Mouse (Mus musculus) forebrain, postnatal 0 days (tissue): ENCODE measurements around the gene Tprg. TPM values are rescaled to one million over a fixed set of nuclear protein-coding genes. Genes with fewer than 3 reads are reported as not detected.

Experiments
- ATAC-seq: fragments of 200-750 bp; cut with Nextera tagmentation; 2 replicates; pipeline ENCODE4 v1.8.0; 2017; ENCODE audit warnings: mild to moderate bottlenecking, moderate library complexity
- DNase-seq: peaks from one replicate; pipeline ENCODE4 v3.0.0-alpha.2; 2015
- H3K27ac ChIP-seq: fragments of 300-500 bp; sonication (generic); 2 replicates; pipeline ENCODE4 v1.5.1; 2014; ENCODE audit warnings: low read depth, mild to moderate bottlenecking, antibody characterized with exemption, low read length, moderate library complexity, mixed read lengths
- H3K27me3 ChIP-seq: fragments of 300-500 bp; sonication (generic); 2 replicates; pipeline ENCODE4 v1.6.1; 2014; ENCODE audit warnings: mild to moderate bottlenecking, low read length, mixed read lengths; ENCODE audit not compliant: insufficient read depth
- H3K36me3 ChIP-seq: fragments of 300-500 bp; sonication (generic); 2 replicates; pipeline ENCODE4 v1.6.1; 2014; ENCODE audit warnings: mild to moderate bottlenecking, moderate library complexity; ENCODE audit not compliant: insufficient read depth
- H3K4me1 ChIP-seq: fragments of 300-500 bp; sonication (generic); 2 replicates; pipeline ENCODE4 v1.6.1; 2014; ENCODE audit warnings: antibody characterized with exemption; ENCODE audit not compliant: insufficient read depth
- H3K4me2 ChIP-seq: fragments of 300-500 bp; sonication (generic); 2 replicates; pipeline ENCODE4 v1.6.1; 2014; ENCODE audit warnings: low read depth, mild to moderate bottlenecking, moderate library complexity
- H3K4me3 ChIP-seq: fragments of 300-500 bp; sonication (generic); 2 replicates; pipeline ENCODE4 v1.5.1; 2014; ENCODE audit warnings: low read depth, low read length, mixed read lengths
- H3K9ac ChIP-seq: fragments of 300-500 bp; sonication (generic); 2 replicates; pipeline ENCODE4 v1.6.1; 2014; ENCODE audit warnings: mild to moderate bottlenecking
- H3K9me3 ChIP-seq: fragments of 300-500 bp; sonication (generic); 2 replicates; pipeline ENCODE4 v1.6.1; 2016; ENCODE audit warnings: low read length
- CTCF ChIP-seq: sonication (generic); IDR thresholded peaks from 2 replicates; pipeline ENCODE4 v1.5.1; 2016; ENCODE audit warnings: antibody characterized with exemption, control low read depth, low read depth
- WGBS: fragments of 180-500 bp; shearing (Covaris S2); extraction: QIAGEN DNeasy Blood & Tissue Kit; methylation state at CpG from one replicate; pipeline ENCODE4 v1.1.7; 2014; 5-methylcytosine and 5-hydroxymethylcytosine counted together
- polyA plus RNA-seq: library from polyadenylated mRNA; unstranded; fragments of >200 nt; fragmentation: Nextera tagmentation; extraction: Ambion mirVana; gene quantifications from 2 replicates; pipeline ENCODE4 v1.2.1, GENCODE M21; 2015
- total RNA-seq: library from RNA; depleted of rRNA; stranded (reverse); fragments of >200 nt; gene quantifications from 2 replicates; pipeline ENCODE4 v1.2.3, GENCODE M21; 2014

The Tprg gene
- total and polyA plus RNA-seq, 2 experiments from 2014 or later, result not detected

- no peak overlapping the region for H3K9ac ChIP-seq
- peak; percentile 27 for DNase-seq
Measured at GRCm38 (mm10) chr16:25407204-25407886, 120.7 kb downstream of the Tprg start.

DNA sequence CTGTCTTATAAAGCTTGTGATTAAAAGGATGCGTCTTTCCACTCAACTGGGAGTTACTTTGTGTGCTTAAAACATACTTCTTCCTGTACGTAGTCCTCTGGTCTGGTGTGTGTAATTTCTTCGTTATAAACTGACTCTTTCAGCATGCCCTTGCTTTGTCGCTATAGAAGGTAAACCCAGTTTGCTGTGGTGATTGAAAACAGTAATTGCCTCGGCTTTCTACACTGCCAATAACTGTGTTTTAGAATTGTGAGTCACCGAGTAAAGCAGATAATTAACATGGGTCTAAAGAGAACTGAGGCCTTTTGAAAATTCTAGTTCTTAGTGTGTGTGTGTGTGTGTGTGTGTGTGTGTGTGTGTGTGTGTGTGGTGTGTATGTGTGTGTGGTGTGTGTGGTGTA lies 121.4 kb downstream of the Tprg start:
- Histone ChIP-seq H3K4me3 (no peak overlapping the region), H3K9me3 (no peaks in the 10 kb centered on the region), H3K27ac (no peak overlapping the region), H3K27me3 (no peaks in the 10 kb centered on the region), H3K36me3 (no peaks in the 10 kb centered on the region), H3K4me2 (no peak overlapping the region), H3K9ac (no peak overlapping the region), H3K4me1 (no peaks in the 10 kb centered on the region)
- no peak for TF ChIP-seq CTCF
- 30% methylated on average over 6 of the region's 6 CpGs for WGBS
- ATAC-seq, result peak; percentile 38; the same call in 1 of the 2 replicates
- DNase-seq, result no peak

More at GRCm38 (mm10) chr16:25407204-25407886, 120.7 kb downstream of the Tprg start:
- no peak overlapping the region for H3K4me3 ChIP-seq
- ATAC-seq, result peak; percentile 47; the same call in 1 of the 2 replicates
- TF ChIP-seq CTCF, result no peak
- H3K4me2 ChIP-seq, result no peak overlapping the region
- H3K27ac ChIP-seq, result no peak overlapping the region
- no peaks in the 10 kb centered on the region for H3K36me3 ChIP-seq
- H3K4me1 ChIP-seq, result no peaks in the 10 kb centered on the region
- no peaks in the 10 kb centered on the region for H3K9me3 ChIP-seq
- WGBS, result 9% methylated on average over 8 of the region's 8 CpGs
- no peaks in the 10 kb centered on the region for H3K27me3 ChIP-seq

DNA sequence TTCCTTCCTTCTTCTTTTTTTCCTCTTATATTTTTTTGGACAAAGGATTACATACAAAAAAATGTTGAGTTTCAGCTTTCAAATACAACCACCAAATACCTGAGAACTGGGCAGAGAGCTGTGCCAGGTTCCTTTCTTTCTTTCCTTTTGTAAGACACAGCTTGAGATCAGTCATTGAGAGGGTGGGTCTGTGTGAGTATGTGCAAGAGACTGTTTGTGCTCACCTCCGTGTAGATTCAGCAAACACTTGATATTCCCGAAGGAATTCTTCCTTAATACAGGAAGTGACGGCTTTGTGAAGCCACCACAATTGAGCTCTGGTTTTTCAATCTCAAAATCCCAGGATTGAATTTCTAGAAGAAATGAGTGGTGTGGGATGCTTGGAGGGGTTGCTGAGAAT lies 124.7 kb downstream of the Tprg start:
- no peak overlapping the region for H3K9ac ChIP-seq
- H3K36me3 ChIP-seq, result no peaks in the 10 kb centered on the region
- H3K9me3 ChIP-seq, result no peaks in the 10 kb centered on the region
- no peak overlapping the region for H3K4me2 ChIP-seq
- no peak for ATAC-seq
- no peak overlapping the region for H3K27ac ChIP-seq
- WGBS, result 68% methylated on average over 3 of the region's 3 CpGs
- no peak for DNase-seq
- no peak overlapping the region for H3K4me3 ChIP-seq
- H3K27me3 ChIP-seq, result no peaks in the 10 kb centered on the region
- TF ChIP-seq CTCF, result no peak
- no peaks in the 10 kb centered on the region for H3K4me1 ChIP-seq

DNA sequence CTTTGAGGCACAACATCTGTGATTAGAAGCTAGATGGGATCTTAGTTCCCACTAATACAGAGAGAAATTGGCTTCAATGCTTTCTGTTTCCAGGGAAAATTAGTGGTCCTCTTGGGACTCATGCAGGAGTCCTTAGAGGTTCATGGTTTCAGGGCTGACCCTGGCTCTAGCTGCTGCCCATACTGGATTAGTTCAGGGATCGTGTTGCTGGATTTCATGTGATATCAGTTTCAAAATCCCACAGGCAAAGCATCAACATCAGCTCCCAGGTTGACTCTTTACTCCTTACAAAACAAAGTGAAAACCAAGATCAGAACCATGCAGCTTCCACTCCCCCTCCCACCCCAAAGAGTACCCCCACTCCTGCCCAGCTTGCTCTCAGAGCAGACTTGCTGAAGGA lies 127.3 kb downstream of the Tprg start:
- Histone ChIP-seq H3K4me3 (no peak overlapping the region), H3K4me2 (no peak overlapping the region), H3K27me3 (no peaks in the 10 kb centered on the region), H3K4me1 (no peaks in the 10 kb centered on the region), H3K9me3 (no peaks in the 10 kb centered on the region), H3K9ac (no peak overlapping the region), H3K36me3 (no peaks in the 10 kb centered on the region), H3K27ac (no peak overlapping the region)
- DNase-seq, result no peak
- no peak for ATAC-seq
- TF ChIP-seq CTCF, result no peak
- 77% methylated on average over 1 of the region's 1 CpGs for WGBS

GRCm38 (mm10) chr16:25415186-25415585 lies 128.6 kb downstream of the Tprg start:
- Histone ChIP-seq H3K4me2 (no peak overlapping the region), H3K36me3 (no peaks in the 10 kb centered on the region), H3K4me1 (no peaks in the 10 kb centered on the region), H3K4me3 (no peak overlapping the region), H3K27ac (no peak overlapping the region), H3K9ac (no peak overlapping the region), H3K27me3 (no peaks in the 10 kb centered on the region), H3K9me3 (no peaks in the 10 kb centered on the region)
- DNase-seq (no peak), ATAC-seq (no peak)
- TF ChIP-seq CTCF, result no peak

GRCm38 (mm10) chr16:25417875-25418630 lies 131.4 kb downstream of the Tprg start:
- H3K9me3 ChIP-seq, result no peaks in the 10 kb centered on the region
- H3K9ac ChIP-seq, result no peak overlapping the region
- ATAC-seq (no peak), DNase-seq (no peak)
- H3K4me3 ChIP-seq, result no peak overlapping the region
- H3K4me1 ChIP-seq, result no peaks in the 10 kb centered on the region
- TF ChIP-seq CTCF, result no peak
- no peak overlapping the region for H3K27ac ChIP-seq
- WGBS, result 36% methylated on average over 11 of the region's 11 CpGs
- H3K4me2 ChIP-seq, result no peak overlapping the region
- no peaks in the 10 kb centered on the region for H3K27me3 ChIP-seq
- H3K36me3 ChIP-seq, result no peaks in the 10 kb centered on the region

DNA sequence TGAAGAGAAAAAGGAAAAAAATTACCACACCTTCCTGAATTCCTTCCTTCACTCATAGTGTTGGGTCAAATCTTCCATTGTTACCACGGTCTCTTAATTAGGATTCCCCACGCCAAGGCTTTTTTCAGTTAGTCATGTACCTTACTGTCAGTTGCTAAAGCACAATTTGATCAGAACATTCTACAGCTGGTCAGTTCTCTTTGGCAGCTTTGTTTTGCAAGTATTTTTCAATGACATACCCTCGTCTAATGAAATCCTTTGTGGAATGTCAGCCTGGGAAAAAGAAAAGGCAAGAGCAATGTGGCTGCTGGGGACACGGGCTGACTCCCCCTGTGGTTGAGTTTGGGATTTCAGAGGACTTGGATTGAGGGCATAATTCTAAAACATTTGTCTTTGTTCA lies 136.4 kb downstream of the Tprg start:
- no peaks in the 10 kb centered on the region for H3K4me1 ChIP-seq
- no peak for DNase-seq
- H3K4me2 ChIP-seq, result no peak overlapping the region
- WGBS, result 38% methylated on average over 4 of the region's 4 CpGs
- no peaks in the 10 kb centered on the region for H3K36me3 ChIP-seq
- no peaks in the 10 kb centered on the region for H3K27me3 ChIP-seq
- no peak overlapping the region for H3K4me3 ChIP-seq
- H3K9ac ChIP-seq, result no peak overlapping the region
- TF ChIP-seq CTCF, result no peak
- no peak overlapping the region for H3K27ac ChIP-seq
- no peak for ATAC-seq
- H3K9me3 ChIP-seq, result no peaks in the 10 kb centered on the region
